Mouse (Mus musculus): ENCODE data around the gene Itga5. TPM values are rescaled to one million over a fixed set of nuclear protein-coding genes. Genes with fewer than 3 reads are reported as not detected.

The Itga5 gene
- total and polyA plus RNA-seq, 3 experiments, result 0.17 to 1.8 (median 0.28) TPM

DNA sequence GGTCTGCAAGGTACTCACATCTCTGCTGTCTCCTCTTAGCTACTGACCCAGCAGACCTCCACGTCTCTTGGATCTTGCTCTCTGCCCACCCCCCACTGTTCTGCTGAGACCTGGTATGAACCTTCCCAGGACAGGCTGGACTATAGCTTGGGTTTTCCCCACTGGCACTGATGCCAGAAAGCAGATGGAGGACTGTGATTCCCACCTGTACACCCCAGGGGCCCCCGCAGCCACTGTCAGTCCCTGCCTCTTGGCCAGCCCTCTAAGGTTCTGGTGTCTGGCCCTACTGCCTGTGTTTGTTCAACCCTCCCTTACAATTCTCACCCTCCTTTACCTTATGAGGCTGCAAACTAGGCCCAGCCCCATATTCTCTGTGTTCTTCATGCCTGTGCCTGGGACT, 11.9 kb downstream of the Itga5 start:
- H3K36me3 ChIP-seq (replicated peaks in 1 of 2; ENCODE audit: control insufficient read depth in 1 of 2, insufficient read depth in 1 of 2, low read length in 1 of 2), result peaks cover 0 to 14% of the 10 kb centered on the region in 2 experiments
- H3K79me2 ChIP-seq (replicated peaks; ENCODE audit: control insufficient read depth, extremely low read depth, insufficient read depth, poor library complexity, severe bottlenecking), result no peaks in the 10 kb centered on the region
- no peaks in the 10 kb centered on the region for H3K27me3 ChIP-seq (replicated peaks)
- no peak for DNase-seq (ENCODE audit: extremely low read depth)
- peaks cover 29 to 79% of the 10 kb centered on the region in 2 experiments for H3K4me1 ChIP-seq (ENCODE audit: control insufficient read depth in 1 of 2, insufficient read depth in 2 of 2)
- H3K4me2 ChIP-seq (ENCODE audit: insufficient read depth, low read depth, poor library complexity, severe bottlenecking), result no peak overlapping the region
- no peaks in the 10 kb centered on the region for H3K9me3 ChIP-seq (replicated peaks; ENCODE audit: low read length)
- in situ Hi-C loops (cut with MboI; ENCODE audit: low pct_ligation_motif_present, low pct_unique_long_range_greater_than_20kb, low sequenced_read_pairs), result loop anchor here (5.0 kb wide), 2 partner anchors 33 to 88 kb away; no protein-coding TSS in a partner anchor
- H3K9ac ChIP-seq (ENCODE audit: insufficient read depth, low read depth), result no peak overlapping the region
- no peak overlapping the region for H3K27ac ChIP-seq (ENCODE audit: insufficient read depth, low read depth)
- H3K4me3 ChIP-seq (replicated peaks in 1 of 3; ENCODE audit: low read depth in 2 of 3, low read length in 2 of 3, poor library complexity in 1 of 3), result no peak overlapping the region
- dilution Hi-C loops (cut with MboI; ENCODE audit: extremely low pct_ligation_motif_present, extremely low pct_unique_long_range_greater_than_20kb, low sequenced_read_pairs), result no loop called here
- TF ChIP-seq E2F4 (IDR thresholded peaks at IDR 0.05; ENCODE audit: insufficient replicate concordance, low read depth, low read length), result no peak
- no peak; the same call in 1 of the 2 replicates for TF ChIP-seq TCF12 (IDR thresholded peaks at IDR 0.05; ENCODE audit: low read depth, low read length)
- no peak for TF ChIP-seq MAZ (IDR thresholded peaks at IDR 0.05; ENCODE audit: low read depth, low read length)
- 0 out of 2 replicates have a peak, but pooled peaks have one; percentile 18 for TF ChIP-seq IRF4 (IDR thresholded peaks at IDR 0.05; ENCODE audit: low read depth, low read length)
- no peak for TF ChIP-seq ZNF384 (IDR thresholded peaks at IDR 0.05; ENCODE audit: low read depth, low read length)
- TF ChIP-seq PAX5 (IDR thresholded peaks at IDR 0.05; ENCODE audit: low read length), result no peak
- no peak for TF ChIP-seq USF2 (conservative IDR thresholded peaks at IDR 0.05; ENCODE audit: low read depth, low read length)

DNA sequence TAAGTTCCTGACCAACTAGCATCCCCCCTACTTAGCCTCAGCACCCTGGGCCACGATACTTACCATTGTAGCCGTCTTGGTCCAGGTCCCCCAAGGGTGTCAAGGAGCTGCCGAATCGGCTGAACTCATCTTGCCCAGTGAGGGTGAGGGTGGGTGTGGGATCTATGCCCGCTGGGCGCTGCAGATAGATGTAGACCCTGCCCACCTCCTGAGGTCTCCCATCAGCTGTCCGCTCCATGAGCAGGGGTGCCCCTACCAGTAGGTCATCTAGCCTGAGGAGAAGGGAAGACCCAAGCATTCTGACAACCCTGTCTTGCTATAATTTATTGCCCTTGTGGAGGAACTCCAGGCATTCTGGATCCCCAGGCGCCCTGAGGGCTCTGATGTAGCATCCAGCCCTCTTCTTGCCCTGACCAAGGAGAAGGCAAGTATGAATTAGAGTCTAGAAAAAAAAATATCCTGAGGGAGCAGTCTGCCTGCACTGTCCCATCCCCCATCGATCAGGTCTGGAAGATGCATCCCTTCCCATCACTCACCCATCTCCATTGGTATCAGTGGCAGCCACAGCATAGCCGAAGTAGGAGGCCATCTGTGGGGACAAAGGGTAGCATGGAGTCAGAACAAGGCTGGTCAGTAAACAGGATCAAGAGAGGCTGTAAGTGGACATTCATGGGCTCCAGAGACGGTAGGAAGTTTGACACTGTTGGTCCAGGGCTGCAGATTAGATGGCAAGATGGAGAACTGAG, 12.9 kb downstream of the Itga5 start:
- Histone ChIP-seq H3K9ac (ENCODE audit: insufficient read depth, low read depth) (no peak overlapping the region), H3K27ac (ENCODE audit: insufficient read depth, low read depth) (no peak overlapping the region), H3K27me3 (replicated peaks) (no peaks in the 10 kb centered on the region), H3K9me3 (replicated peaks; ENCODE audit: low read length) (no peaks in the 10 kb centered on the region), H3K4me3 (replicated peaks in 1 of 3; ENCODE audit: low read depth in 2 of 3, low read length in 2 of 3, poor library complexity in 1 of 3) (no peak overlapping the region), H3K79me2 (replicated peaks; ENCODE audit: control insufficient read depth, extremely low read depth, insufficient read depth, poor library complexity, severe bottlenecking) (no peaks in the 10 kb centered on the region), H3K4me2 (ENCODE audit: insufficient read depth, low read depth, poor library complexity, severe bottlenecking) (no peak overlapping the region), H3K36me3 (replicated peaks in 1 of 2; ENCODE audit: control insufficient read depth in 1 of 2, insufficient read depth in 1 of 2, low read length in 1 of 2) (peaks cover 0 to 17% of the 10 kb centered on the region in 2 experiments), H3K4me1 (ENCODE audit: control insufficient read depth in 1 of 2, insufficient read depth in 2 of 2) (peaks cover 21 to 74% of the 10 kb centered on the region in 2 experiments)
- DNase-seq (ENCODE audit: extremely low read depth), result no peak
- dilution Hi-C loops (cut with MboI; ENCODE audit: extremely low pct_ligation_motif_present, extremely low pct_unique_long_range_greater_than_20kb, low sequenced_read_pairs), result no loop called here
- TF ChIP-seq BHLHE40 (IDR thresholded peaks at IDR 0.05; ENCODE audit: low read depth, low read length) (no peak), MAZ (IDR thresholded peaks at IDR 0.05; ENCODE audit: low read depth, low read length) (no peak), E2F4 (IDR thresholded peaks at IDR 0.05; ENCODE audit: insufficient replicate concordance, low read depth, low read length) (no peak)
- in situ Hi-C loops (cut with MboI; ENCODE audit: low pct_ligation_motif_present, low pct_unique_long_range_greater_than_20kb, low sequenced_read_pairs), result loop anchor here (5.0 kb wide), 2 partner anchors 34 to 89 kb away; no protein-coding TSS in a partner anchor

DNA sequence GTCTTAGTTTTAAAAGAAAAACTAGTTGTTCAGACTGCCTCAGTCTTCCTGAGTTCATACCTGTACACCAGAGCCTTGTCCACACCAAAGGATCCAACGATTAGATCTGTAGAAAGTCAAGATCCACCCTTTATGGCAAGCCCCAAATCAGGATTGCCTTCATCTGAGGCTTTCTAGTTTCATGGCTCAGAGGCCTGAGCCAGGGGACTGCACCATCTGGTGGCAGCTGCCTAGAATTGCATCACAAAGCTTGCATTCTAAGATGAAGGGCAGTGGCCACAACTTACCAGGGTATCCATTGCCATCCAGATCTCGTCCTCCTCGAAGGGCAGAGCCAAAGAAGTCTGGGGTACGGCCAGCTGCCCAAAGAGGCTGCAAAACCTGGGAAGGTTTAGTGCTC, 13.7 kb downstream of the Itga5 start:
- Histone ChIP-seq H3K4me2 (ENCODE audit: insufficient read depth, low read depth, poor library complexity, severe bottlenecking) (no peak overlapping the region), H3K4me3 (replicated peaks in 1 of 3; ENCODE audit: low read depth in 2 of 3, low read length in 2 of 3, poor library complexity in 1 of 3) (no peak overlapping the region), H3K79me2 (replicated peaks; ENCODE audit: control insufficient read depth, extremely low read depth, insufficient read depth, poor library complexity, severe bottlenecking) (no peaks in the 10 kb centered on the region), H3K27ac (ENCODE audit: insufficient read depth, low read depth) (no peak overlapping the region), H3K9ac (ENCODE audit: insufficient read depth, low read depth) (no peak overlapping the region), H3K27me3 (replicated peaks) (no peaks in the 10 kb centered on the region), H3K9me3 (replicated peaks; ENCODE audit: low read length) (no peaks in the 10 kb centered on the region), H3K4me1 (ENCODE audit: control insufficient read depth in 1 of 2, insufficient read depth in 2 of 2) (peaks cover 18 to 66% of the 10 kb centered on the region in 2 experiments), H3K36me3 (replicated peaks in 1 of 2; ENCODE audit: control insufficient read depth in 1 of 2, insufficient read depth in 1 of 2, low read length in 1 of 2) (peaks cover 0 to 17% of the 10 kb centered on the region in 2 experiments)
- dilution Hi-C loops (cut with MboI; ENCODE audit: extremely low pct_ligation_motif_present, extremely low pct_unique_long_range_greater_than_20kb, low sequenced_read_pairs), result no loop called here
- TF ChIP-seq JUN (IDR thresholded peaks at IDR 0.05; ENCODE audit: insufficient read depth, low read depth, low read length) (no peak), CTCF (conservative IDR thresholded peaks at IDR 0.05 in 1 of 2, IDR thresholded peaks at IDR 0.05 in 1 of 2; ENCODE audit: low read depth in 2 of 2, low read length in 2 of 2) (peak; percentile 87 to 96), RAD21 (IDR thresholded peaks at IDR 0.05; ENCODE audit: low read depth, low read length) (peak; percentile 57), SMC3 (IDR thresholded peaks at IDR 0.05; ENCODE audit: low read depth, low read length) (peak; percentile 78)
- in situ Hi-C loops (cut with MboI; ENCODE audit: low pct_ligation_motif_present, low pct_unique_long_range_greater_than_20kb, low sequenced_read_pairs), result loop anchor here (5.0 kb wide), 2 partner anchors 34 to 89 kb away; no protein-coding TSS in a partner anchor
- DNase-seq (ENCODE audit: extremely low read depth), result peak; percentile 80
